Mouse (Mus musculus): ENCODE measurements at regions not wholly inside any gene's neighbourhood (a gene's known extent, or its start where the extent isn't known, plus 50 kb on each side); places are given as distances from the start of the nearest gene placed in this dataset.

DNA sequence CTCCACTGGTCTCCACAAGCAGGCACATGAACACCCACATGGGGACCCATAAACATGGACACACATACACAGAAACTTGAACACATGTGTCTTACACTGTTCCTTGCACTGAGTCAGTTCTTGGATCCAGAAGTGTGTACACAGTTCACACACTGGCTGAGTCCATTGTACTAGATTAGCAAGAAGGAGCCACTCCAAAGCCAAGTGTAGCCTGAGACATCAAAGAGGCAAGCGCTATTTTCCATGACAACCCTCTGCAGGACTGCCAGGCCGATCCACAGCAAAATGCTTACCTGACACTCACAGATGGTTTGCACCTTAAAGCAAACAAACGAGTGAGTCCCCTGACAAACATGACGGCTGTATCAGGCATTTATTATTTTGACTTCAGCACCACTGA is 52.8 kb upstream of the Tnrc6a start:
- TF ChIP-seq POLR2A (IDR thresholded peaks at IDR 0.05; ENCODE audit: insufficient read length, low read depth), result no peak
- no peak for TF ChIP-seq USF1 (IDR thresholded peaks at IDR 0.05; ENCODE audit: low read depth)
- TF ChIP-seq MAX (IDR thresholded peaks at IDR 0.05; ENCODE audit: low read depth), result no peak
- no peak for TF ChIP-seq TCF12 (IDR thresholded peaks at IDR 0.05; ENCODE audit: insufficient read depth, poor library complexity, severe bottlenecking)
- no peak for TF ChIP-seq MYOG (IDR thresholded peaks at IDR 0.05; ENCODE audit: control insufficient read depth in 1 of 3, insufficient read depth in 1 of 3, insufficient read length in 2 of 3, low read depth in 2 of 3)
- no peak for TF ChIP-seq POLR2AphosphoS2 (IDR thresholded peaks at IDR 0.05; ENCODE audit: insufficient read length, low read depth)
- no peak for TF ChIP-seq CEBPB (IDR thresholded peaks at IDR 0.05; ENCODE audit: insufficient read depth, poor library complexity, severe bottlenecking)

Measured in myocyte (in vitro differentiated cells).